Mouse (Mus musculus) cerebellum, adult 2 months (tissue): ENCODE data around the gene Nobox. TPM values are rescaled to one million over a fixed set of nuclear protein-coding genes. Genes with fewer than 3 reads are reported as not detected.
A peak's percentile ranks its signal among the peaks of the same experiment; 100 is the strongest.

Experiments used
- DNase-seq, 2 experiments: peaks; one replicate each; pipeline ENCODE4 v3.0.0; 2021
- H3K27ac ChIP-seq: fragments of 200-500 bp; 2 replicates; pipeline ENCODE4 v1.5.1; 2012; ENCODE audit warnings: low read length, control low read depth, inconsistent platforms; ENCODE audit not compliant: insufficient read depth
- H3K27me3 ChIP-seq: fragments of 200-500 bp; 2 replicates; pipeline ENCODE4 v1.6.1; 2012; ENCODE audit warnings: inconsistent platforms, mild to moderate bottlenecking, low read length, moderate library complexity; ENCODE audit not compliant: control insufficient read depth, insufficient read depth
- H3K4me1 ChIP-seq: fragments of 200-500 bp; 2 replicates; pipeline ENCODE4 v1.6.1; 2011; ENCODE audit warnings: low read length; ENCODE audit not compliant: control insufficient read depth, insufficient read depth
- H3K4me3 ChIP-seq: fragments of 200-500 bp; replicated peaks from 2 replicates; pipeline ENCODE3; 2011; ENCODE audit warnings: mild to moderate bottlenecking, low read depth, low read length, control low read depth; ENCODE audit not compliant: insufficient read depth
- CTCF ChIP-seq: fragments of 200-500 bp; IDR thresholded peaks from 2 replicates; pipeline ENCODE4 v1.5.1; 2011; ENCODE audit warnings: low read depth, mild to moderate bottlenecking, control low read depth, low read length, moderate library complexity, borderline replicate concordance; ENCODE audit not compliant: insufficient read depth
- POLR2A ChIP-seq: fragments of 200-500 bp; IDR thresholded peaks from 2 replicates; pipeline ENCODE4 v1.6.1; 2011; ENCODE audit warnings: low read length, control low read depth, borderline replicate concordance; ENCODE audit not compliant: insufficient read depth
- WGBS: fragments of 180-500 bp; shearing (Covaris S2); methylation state at CpG from one replicate; pipeline ENCODE4 v1.1.7; 2018; 5-methylcytosine and 5-hydroxymethylcytosine counted together
- polyA plus RNA-seq: library from polyadenylated mRNA; depleted of rRNA; stranded (reverse); fragments of >200 nt; gene quantifications from 2 replicates; pipeline ENCODE4 v1.2.3, GENCODE M21; 2012

The Nobox gene
- polyA plus RNA-seq, 1 experiment = 0.10 TPM

GRCm38 (mm10) chr6:43296798-43297507, 12.4 kb downstream of the Nobox start:
- peaks cover 16% of the 10 kb centered on the region; the same call in 1 of the 2 replicates for H3K4me1 ChIP-seq
- no peak overlapping the region for H3K4me3 ChIP-seq
- no peaks in the 10 kb centered on the region for H3K27me3 ChIP-seq
- H3K27ac ChIP-seq = peak overlapping the region; percentile 43; the same call in 1 of the 2 replicates
- 9% methylated on average over 7 of the region's 7 CpGs for WGBS
- peak; percentile 53 to 61 for DNase-seq
- TF ChIP-seq POLR2A = no peak
- TF ChIP-seq CTCF = peak; percentile 35; the same call in 1 of the 2 replicates

GRCm38 (mm10) chr6:43295908-43296307, 13.4 kb downstream of the Nobox start:
- no peaks in the 10 kb centered on the region for H3K27me3 ChIP-seq
- peak; percentile 48 to 56 for DNase-seq
- no peak overlapping the region for H3K4me3 ChIP-seq
- peaks cover 16% of the 10 kb centered on the region; the same call in 1 of the 2 replicates for H3K4me1 ChIP-seq
- WGBS = 5% methylated on average over 5 of the region's 5 CpGs
- no peak for TF ChIP-seq POLR2A
- no peak for TF ChIP-seq CTCF
- H3K27ac ChIP-seq = peak overlapping the region; percentile 76; the same call in 1 of the 2 replicates

- Histone ChIP-seq H3K27ac (no peak overlapping the region), H3K27me3 (no peaks in the 10 kb centered on the region), H3K4me1 (peaks cover 16% of the 10 kb centered on the region; the same call in 1 of the 2 replicates), H3K4me3 (no peak overlapping the region)
- DNase-seq = no peak
- TF ChIP-seq POLR2A = no peak
- no peak for TF ChIP-seq CTCF
- WGBS = 82% methylated on average over 7 of the region's 7 CpGs
Measured at GRCm38 (mm10) chr6:43293175-43293574, 16.2 kb downstream of the Nobox start.

GRCm38 (mm10) chr6:43292471-43293076, 16.8 kb downstream of the Nobox start:
- H3K27ac ChIP-seq = no peak overlapping the region
- TF ChIP-seq POLR2A (no peak), CTCF (no peak)
- DNase-seq = peak in 1 of 2 experiments; percentile 44
- WGBS = 45% methylated on average over 6 of the region's 6 CpGs
- no peak overlapping the region for H3K4me3 ChIP-seq
- no peaks in the 10 kb centered on the region for H3K27me3 ChIP-seq
- H3K4me1 ChIP-seq = peaks cover 16% of the 10 kb centered on the region; the same call in 1 of the 2 replicates

GRCm38 (mm10) chr6:43292041-43292440, 17.3 kb downstream of the Nobox start:
- no peak for TF ChIP-seq CTCF
- TF ChIP-seq POLR2A = no peak
- no peak overlapping the region for H3K4me3 ChIP-seq
- H3K27me3 ChIP-seq = no peaks in the 10 kb centered on the region
- H3K4me1 ChIP-seq = peaks cover 16% of the 10 kb centered on the region; the same call in 1 of the 2 replicates
- no peak for DNase-seq
- WGBS = 84% methylated on average over 3 of the region's 3 CpGs
- no peak overlapping the region for H3K27ac ChIP-seq

- 91% methylated on average over 5 of the region's 5 CpGs for WGBS
- TF ChIP-seq POLR2A (no peak), CTCF (no peak)
- DNase-seq = no peak
- H3K4me3 ChIP-seq = no peak overlapping the region
- no peaks in the 10 kb centered on the region for H3K27me3 ChIP-seq
- no peak overlapping the region for H3K27ac ChIP-seq
- H3K4me1 ChIP-seq = no peaks in the 10 kb centered on the region
Measured at GRCm38 (mm10) chr6:43280481-43280880, 28.9 kb downstream of the Nobox start.

- Histone ChIP-seq H3K27ac (no peak overlapping the region), H3K4me3 (no peak overlapping the region), H3K4me1 (no peaks in the 10 kb centered on the region), H3K27me3 (no peaks in the 10 kb centered on the region)
- peak; percentile 16; the same call in 1 of the 2 replicates for TF ChIP-seq CTCF
- no peak for TF ChIP-seq POLR2A
- DNase-seq = no peak
Measured at GRCm38 (mm10) chr6:43278247-43278646, 31.1 kb downstream of the Nobox start.

- Histone ChIP-seq H3K4me3 (no peak overlapping the region), H3K27me3 (no peaks in the 10 kb centered on the region), H3K4me1 (no peaks in the 10 kb centered on the region), H3K27ac (no peak overlapping the region)
- WGBS = 92% methylated on average over 4 of the region's 4 CpGs
- no peak for DNase-seq
- no peak for TF ChIP-seq POLR2A
- TF ChIP-seq CTCF = no peak
Measured at GRCm38 (mm10) chr6:43274123-43274522, 35.2 kb downstream of the Nobox start.
